Mouse (Mus musculus) kidney, adult 8-10 months (tissue): ENCODE results near the gene Slc35c2.
A peak's percentile ranks its signal among the peaks of the same experiment; 100 is the strongest.

ENCODE experiments used
- DNase-seq, 2 experiments: peaks; one replicate each; pipeline ENCODE4 v3.0.0; 2022

Slc35c2 gene

GRCm38 (mm10) chr2:165311577-165311976, 23.9 kb upstream of the Slc35c2 start:
- DNase-seq, result no peak

GRCm38 (mm10) chr2:165310818-165311425, 23.3 kb upstream of the Slc35c2 start:
- no peak for DNase-seq

- DNase-seq, result peak; percentile 39 to 51
Measured at GRCm38 (mm10) chr2:165307801-165308200, 20.1 kb upstream of the Slc35c2 start.

- DNase-seq, result no peak
Measured at GRCm38 (mm10) chr2:165305438-165305837, 17.8 kb upstream of the Slc35c2 start.

GRCm38 (mm10) chr2:165304819-165305218, 17.1 kb upstream of the Slc35c2 start:
- DNase-seq, result no peak

- no peak for DNase-seq
Measured at GRCm38 (mm10) chr2:165303354-165304012, 15.8 kb upstream of the Slc35c2 start.

- DNase-seq, result no peak
Measured at GRCm38 (mm10) chr2:165301409-165301808, 13.7 kb upstream of the Slc35c2 start.

- no peak for DNase-seq
Measured at GRCm38 (mm10) chr2:165300885-165301284, 13.2 kb upstream of the Slc35c2 start.

GRCm38 (mm10) chr2:165300424-165300823, 12.8 kb upstream of the Slc35c2 start:
- DNase-seq, result no peak

GRCm38 (mm10) chr2:165297429-165297828, 9.8 kb upstream of the Slc35c2 start:
- peak; percentile 90 to 91 for DNase-seq

- DNase-seq, result peak; percentile 75
Measured at GRCm38 (mm10) chr2:165296571-165296970, 8.9 kb upstream of the Slc35c2 start.

- peak; percentile 71 to 73 for DNase-seq
Measured at GRCm38 (mm10) chr2:165288315-165289031, 804 bp upstream of the Slc35c2 start.

- no peak for DNase-seq
Measured at GRCm38 (mm10) chr2:165286361-165287201, 1.1 kb downstream of the Slc35c2 start.

GRCm38 (mm10) chr2:165285621-165286020, 2.0 kb downstream of the Slc35c2 start:
- DNase-seq, result no peak

- DNase-seq, result no peak
Measured at GRCm38 (mm10) chr2:165285034-165285433, 2.6 kb downstream of the Slc35c2 start.

GRCm38 (mm10) chr2:165284377-165284776, 3.3 kb downstream of the Slc35c2 start:
- DNase-seq, result no peak

GRCm38 (mm10) chr2:165283644-165284043, 4.0 kb downstream of the Slc35c2 start:
- DNase-seq, result peak in 1 of 2 experiments; percentile 44

- no peak for DNase-seq
Measured at GRCm38 (mm10) chr2:165281779-165282311, 5.8 kb downstream of the Slc35c2 start.

GRCm38 (mm10) chr2:165279351-165279750, 8.3 kb downstream of the Slc35c2 start:
- DNase-seq, result no peak

GRCm38 (mm10) chr2:165277188-165277740, 10.4 kb downstream of the Slc35c2 start:
- peak; percentile 33 to 45 for DNase-seq

GRCm38 (mm10) chr2:165275824-165276223, 11.8 kb downstream of the Slc35c2 start:
- DNase-seq, result peak; percentile 63 to 79

- no peak for DNase-seq
Measured at GRCm38 (mm10) chr2:165275124-165275640, 12.5 kb downstream of the Slc35c2 start.
